Mouse (Mus musculus): ENCODE data around the gene Uba3. TPM values are rescaled to one million over a fixed set of nuclear protein-coding genes. Genes with fewer than 3 reads are reported as not detected.

Uba3 gene
- total RNA-seq, 2 experiments from 2014 or later, result 80.9 to 86.9 TPM

DNA sequence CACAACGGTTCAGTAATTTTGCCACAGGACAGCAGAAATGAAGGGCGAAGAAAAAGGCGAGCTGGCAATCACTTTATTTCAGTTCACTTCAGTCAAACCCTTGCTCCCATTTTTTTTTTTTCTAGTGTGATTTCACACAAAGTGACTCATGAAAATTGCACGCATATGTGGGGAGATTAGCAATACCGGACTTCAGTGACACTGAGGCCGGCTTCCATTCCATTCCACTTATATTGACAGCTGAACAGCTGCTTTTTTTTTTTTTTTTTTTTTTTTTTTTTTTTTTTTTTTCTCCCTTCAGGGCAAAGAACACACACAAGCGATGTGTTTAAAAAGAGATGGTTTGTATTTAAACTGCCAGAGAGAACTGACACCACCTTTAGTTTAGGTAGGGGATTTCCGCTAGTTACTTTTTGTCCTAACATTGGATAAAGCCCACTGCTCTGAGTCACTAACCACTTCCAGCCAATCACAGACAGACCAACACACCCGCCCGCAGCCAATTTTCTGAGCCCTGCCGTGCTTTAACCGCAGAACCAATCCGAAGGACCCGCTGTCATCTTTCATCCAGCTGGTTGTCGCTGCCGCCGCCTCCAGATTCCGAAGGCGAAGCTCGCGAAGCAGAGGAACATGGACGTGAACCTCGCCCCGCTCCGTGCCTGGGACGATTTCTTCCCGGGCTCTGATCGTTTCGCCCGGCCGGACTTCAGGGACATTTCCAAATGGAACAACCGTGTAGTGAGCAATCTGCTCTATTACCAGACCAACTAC lies 4.9 kb upstream of the Uba3 start, which contains the start of gene Arl6ip5:
Gene Arl6ip5, plus strand, starts transcription at position 499 of the 771 bp plus-strand sequence.
- peak; percentile 90 for DNase-seq

DNA sequence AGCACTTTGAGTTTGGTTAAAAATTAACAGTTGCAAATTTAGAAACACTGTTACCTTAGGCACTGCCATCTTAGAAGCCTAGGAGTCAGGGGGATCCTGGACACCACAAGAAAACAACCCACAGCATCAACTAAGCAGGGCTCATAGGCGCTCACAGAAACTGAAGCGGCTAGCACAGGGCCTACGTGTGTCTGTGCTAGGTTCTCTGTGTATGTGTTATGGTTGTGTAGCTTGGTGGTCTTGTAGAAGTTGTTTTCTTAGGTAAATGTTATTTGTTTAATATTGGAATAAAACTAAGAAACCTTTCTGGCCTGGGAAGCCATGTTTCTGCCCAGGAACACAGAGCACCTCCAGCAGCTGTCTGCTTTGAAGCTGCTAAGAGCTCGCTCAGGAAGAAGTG lies 4.3 kb upstream of the Uba3 start:
- no peak for DNase-seq

DNA sequence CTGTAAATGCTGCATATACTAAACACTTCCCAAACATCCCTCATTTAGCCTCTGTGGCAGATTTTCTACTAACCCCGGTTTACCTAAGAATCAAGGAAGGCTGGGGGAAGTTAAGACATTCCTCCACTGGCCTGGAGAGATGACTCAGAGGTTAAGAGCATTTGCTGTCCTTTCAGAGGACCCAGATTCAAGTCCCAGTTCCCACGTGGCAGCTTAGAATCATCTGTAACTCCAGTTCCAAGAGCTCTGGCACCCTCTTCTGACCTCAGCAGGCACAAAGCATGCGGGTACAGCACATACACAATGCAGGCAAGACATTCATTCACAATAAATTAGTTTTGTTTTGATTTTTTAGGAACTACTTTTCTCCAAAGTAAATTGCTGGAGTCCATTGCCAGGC lies 3.8 kb upstream of the Uba3 start:
- DNase-seq, result no peak

DNA sequence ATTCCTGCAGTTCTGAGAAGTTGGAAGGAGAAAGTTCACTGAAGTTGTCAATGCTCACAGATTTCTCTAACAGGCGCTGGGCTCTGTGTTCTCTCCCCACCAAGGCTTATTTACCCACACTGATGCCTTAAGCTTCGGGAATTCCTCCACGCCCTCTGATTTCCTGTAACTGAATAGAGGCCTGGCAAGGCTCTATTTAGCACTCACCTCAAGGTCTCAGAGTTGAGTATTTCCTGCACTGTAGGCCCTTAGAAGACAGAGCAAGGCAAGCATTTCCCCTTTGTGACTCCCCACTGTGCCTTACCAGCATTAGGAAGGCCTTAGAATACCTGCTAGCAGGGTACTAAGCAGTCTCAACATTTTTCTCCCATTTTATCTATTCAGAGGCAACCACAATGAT lies 3.0 kb upstream of the Uba3 start:
- no peak for DNase-seq

DNA sequence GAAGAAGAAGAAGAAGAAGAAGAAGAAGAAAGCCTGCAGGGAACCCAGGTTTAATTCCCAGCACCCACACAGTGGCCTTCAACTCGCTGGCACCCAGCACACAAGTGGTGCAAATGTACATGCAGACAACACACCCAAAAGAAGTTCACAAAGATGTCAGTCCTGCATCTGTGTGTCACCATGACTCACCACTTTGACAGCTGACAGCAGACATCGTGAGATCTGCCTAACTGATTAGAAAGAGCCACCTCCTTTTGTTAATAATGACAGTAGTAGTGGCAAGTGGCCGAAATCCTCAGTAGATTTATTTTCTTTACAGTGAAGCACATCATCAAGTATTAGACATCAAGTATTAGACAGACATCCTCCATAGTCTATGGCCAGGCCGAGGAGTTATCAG lies 1.6 kb upstream of the Uba3 start:
- DNase-seq, result no peak

DNA sequence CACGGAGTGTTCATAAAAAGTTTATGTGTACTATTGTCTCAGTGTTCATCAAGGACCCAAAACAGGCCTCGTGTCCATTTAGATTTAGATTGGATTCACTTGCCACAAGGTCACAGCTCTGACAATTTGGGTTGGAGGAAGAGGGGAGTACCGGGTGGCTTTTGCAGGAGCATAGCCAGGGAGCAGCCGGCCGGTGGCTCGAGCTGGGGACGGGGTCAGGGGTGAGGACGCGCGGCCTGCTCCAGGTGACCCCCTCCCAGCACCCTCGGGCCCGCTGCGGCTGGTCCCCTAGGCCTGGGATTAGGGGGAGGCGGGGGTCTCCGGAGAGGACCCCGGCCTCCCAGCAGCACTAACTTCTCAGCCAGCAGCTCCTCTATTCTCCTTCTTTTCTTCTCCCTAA lies 495 bp downstream of the Uba3 start:
- peak; percentile 42 for DNase-seq

DNA sequence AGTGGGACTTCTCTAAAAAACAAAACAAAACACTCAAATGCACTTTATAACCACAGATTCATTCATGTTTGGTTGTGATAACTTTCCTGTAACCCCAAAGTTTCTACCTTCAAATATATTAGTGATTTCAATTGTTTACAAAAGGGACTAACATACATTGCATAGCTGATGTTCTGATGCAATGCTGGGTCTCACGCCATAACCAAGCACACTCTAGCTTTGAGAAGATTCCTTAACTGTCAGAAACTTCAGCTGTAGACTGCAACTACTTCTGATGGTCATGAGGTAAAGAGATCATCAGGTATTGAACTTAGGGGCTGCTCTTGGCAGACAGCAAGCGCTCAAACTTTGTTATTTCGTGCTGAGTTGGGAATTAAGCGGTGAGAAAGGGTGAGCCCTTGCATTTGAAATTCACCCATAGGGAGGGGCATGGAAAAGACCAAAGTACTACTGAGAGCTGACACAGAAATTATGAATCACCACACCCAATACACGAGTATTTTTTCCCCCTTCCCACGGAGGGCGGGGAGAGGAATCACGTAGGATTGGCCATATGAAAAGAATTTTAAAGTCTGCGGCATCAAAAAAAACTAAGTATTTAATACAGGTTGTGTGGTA lies 1.1 kb downstream of the Uba3 start:
- DNase-seq, result no peak

DNA sequence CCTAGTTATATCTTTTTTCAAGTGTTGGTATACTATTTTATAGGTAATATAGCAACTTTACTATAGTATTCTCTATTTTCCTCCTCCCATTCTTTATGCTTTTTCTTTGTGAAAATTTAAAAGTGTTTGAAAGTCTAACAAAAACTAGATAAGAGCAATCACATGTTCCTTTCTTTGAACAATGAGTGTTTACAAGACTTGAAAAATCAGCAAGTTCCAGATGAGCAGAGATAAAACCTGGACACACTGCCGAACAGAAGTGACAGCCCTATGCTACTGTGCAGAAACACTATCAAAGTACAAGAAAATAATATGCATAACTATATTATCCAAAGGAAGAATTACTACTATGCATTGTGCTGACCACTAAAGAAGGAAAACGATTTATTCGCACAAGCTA lies 3.0 kb downstream of the Uba3 start:
- DNase-seq, result no peak

DNA sequence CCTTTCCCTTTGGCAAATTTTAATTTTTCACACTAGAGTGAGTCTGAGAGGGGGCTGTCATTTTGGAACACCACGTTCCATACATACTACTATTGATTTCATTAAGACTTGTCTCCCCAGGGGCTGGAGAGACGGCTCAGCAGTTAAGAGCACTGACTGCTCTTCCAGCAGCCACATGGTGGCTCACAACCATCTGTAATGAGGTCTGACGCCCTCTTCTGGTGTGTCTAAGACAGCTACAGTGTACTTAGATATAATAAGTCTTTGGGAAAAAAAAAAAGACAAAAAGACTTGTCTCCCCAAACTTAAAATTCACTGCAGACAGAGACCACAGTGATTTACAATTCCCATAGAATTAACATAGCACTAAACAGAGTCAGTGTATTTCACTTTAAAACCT lies 5.0 kb downstream of the Uba3 start:
- no peak for DNase-seq

DNA sequence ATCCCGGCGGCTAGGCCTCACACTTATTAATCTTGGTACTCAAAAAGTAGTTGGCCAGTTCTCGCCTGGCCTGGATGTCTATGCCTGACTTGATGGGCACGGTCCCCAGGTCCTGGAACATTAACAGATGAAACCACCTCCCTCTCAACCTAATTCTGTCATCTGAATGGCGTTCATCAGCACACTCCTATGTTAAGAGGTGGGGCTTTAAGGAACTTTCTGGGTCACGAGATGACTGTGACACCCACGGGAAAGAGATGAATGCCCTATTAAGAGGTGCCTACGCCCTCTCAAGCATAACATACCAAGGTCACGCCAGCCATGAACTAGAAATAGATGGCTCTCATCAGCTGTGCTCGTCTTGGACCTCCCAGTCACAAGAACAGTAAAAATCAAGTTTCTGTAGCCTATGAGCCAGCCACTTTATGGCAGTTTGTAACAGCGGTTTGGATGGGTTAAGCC lies 26.0 kb downstream of the Uba3 start:
- peak; percentile 12 for DNase-seq

DNA sequence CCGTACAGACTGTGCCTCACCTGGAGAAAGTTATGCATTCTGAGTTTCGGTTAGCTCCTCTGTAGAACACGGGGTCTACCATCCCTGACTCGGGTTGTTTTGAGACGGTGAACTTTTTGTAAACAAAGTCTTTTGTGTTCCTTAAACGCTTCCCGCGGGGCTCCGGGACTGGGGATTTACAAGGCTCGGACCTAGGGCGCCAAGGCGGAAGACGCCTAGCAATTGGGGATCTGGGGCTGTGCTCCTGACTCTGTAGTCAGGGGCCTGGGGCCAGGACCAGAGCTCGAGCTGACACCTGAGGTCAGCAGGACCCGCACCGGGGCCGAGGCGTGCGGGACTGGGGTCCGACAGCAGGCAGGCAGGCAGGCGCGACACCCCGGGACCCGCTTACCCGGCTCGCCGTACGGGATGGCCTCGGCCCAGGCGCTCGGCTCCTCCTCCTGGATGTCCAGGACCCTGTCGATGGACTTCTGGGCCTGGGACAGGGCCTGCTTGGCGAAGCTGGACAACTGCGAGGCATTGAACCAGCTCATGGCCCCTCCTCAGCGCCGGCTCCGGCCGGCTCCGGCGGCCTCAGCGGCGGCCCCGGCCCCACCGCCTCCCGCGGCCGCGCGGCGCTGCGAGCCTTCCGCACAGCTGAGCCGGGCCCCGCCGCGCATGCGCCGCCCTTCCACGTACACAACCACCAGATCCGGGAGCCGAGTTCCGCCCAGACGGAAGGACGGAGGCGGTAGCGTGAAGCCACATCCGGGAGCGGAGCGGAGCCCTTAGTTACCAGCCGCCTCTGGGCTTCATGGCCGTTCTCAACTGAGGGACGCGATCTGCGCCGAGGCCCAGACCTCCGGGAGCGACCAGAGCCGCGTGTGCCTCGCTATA lies 26.7 kb downstream of the Uba3 start, which contains the start of gene Tmf1:
Gene Tmf1, minus strand, starts transcription at position 632 of the 876 bp plus-strand sequence.
- DNase-seq, result peak; percentile 95

DNA sequence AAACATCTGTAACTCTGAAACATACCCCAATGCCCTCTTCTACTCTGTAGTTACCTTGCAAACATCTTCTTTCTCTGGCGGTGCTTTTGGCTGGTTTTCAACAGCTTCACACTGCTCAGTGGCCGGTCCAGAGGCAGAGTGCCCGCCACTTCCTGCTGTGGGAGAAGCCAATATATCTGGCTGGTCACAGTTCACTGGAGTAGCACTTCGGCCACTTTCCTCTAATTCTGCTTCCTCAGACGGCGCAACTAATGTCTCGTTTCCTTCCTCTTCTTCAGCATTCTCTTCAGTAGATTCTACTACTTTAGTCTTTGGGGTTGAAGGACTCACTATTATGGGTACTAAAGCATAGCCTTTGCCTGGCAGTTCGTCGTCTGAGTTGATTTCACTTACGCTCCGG lies 29.7 kb downstream of the Uba3 start:
- DNase-seq, result no peak

DNA sequence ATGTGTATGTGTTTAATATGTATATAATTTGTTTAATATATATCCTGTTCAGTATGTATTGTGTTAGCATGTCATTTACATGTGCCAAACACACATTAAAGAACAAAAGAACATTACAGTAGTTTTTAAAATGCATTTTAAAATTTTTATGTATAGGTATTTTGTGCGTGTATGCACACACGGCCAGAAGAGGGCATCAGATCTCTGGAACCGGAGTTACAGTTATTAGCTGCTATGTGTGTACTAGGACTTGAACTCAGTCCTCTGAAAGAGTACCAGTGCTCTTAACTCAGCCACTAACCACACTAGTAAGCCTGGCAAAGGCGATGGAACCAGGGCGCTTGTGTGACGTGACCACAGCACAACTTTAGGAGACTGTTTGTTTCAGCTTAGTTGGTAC lies 55.3 kb downstream of the Uba3 start:
- no peak for DNase-seq

DNA sequence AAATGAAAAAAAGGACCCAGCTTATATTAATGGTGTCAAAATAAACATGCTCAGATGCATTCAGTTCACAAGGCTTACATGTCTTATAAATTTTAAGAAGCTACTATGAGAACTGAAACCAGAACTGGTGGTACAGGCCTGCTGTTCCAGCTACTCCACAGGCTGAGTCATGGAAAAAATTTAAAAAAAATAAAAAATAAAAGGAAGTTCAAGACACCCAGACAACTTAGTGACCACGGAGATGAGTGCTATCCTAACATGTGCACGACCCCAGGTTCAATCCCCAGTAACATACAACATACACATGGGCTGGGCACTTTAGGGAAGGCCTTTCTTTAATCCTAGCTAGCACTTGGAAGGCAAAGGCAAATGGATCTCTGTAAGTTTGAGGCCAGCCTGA lies 55.7 kb downstream of the Uba3 start:
- no peak for DNase-seq

DNA sequence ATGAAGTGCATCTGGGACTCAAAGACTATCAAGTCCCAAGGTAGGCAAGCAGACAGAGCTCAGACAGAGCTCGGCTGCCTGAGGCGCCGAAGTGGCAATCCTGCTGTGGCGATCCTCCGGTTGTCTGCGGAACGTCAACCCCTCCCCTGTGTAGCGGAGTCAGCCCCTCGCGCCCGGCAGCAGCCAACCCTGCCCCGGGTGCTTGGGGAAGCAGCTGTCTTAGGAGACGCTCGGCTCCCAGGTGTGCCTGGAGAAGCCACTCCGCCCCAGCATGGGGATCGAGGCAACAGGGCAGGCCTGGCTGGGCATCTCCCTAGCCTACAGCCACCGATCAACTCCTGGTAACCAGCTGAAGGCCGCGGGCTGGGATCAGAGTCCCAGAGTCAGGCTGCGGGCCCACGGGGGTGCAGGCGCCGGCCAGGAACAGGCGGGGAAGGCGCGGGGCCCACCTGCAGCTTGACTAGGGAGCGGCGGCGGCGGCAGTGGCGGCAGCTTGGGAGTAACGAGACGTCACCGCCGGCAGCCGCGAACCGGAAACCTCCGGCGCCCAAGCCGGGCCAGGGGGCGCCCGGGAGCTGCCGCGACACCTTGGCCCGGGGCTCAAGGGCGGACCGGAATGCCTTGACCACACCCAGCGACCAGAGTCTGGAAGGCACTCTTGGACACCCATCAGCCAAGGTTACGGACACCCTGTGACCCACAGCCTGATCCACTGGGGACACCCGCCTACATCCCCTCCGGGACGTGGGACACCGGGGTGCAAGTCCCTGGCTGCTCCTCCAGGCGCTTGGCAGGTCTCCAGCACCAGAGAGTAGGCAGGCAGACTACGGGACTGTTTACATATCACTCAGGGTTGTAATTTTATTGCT lies 56.8 kb downstream of the Uba3 start, which contains the start of gene Eogt:
Gene Eogt, minus strand, starts transcription at position 800 of the 869 bp plus-strand sequence.
- DNase-seq, result peak; percentile 82

DNA sequence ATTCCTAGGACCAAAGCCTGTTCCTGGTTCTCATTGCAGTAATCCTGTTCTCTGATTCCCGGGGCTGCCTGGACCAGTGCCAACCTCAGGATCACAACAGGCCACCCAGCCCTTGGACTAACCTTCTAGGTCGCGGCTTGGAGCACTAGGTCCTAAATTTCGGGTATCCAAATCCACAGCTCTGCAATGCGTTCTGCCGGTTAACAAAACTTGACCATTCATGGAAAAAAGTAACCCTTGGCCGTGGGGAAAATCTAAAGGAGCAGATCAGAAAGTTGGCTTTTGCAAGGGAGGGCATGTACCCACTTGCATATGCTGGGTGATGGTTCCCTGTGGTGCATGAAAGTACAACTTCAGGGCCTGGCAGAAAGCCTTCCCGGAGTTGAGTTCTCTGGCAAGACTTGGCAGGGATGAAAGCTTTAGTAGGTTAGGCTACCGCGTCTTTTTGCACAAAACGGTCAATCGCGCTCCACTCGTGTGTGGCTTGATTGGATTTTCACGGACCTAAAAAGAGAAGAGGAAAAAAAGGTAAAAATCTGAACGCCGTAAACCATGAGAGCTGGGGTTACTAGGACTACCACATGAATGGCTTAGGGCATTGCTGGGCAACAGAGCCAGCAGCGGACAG lies 57.6 kb downstream of the Uba3 start:
- peak; percentile 76 for DNase-seq

DNA sequence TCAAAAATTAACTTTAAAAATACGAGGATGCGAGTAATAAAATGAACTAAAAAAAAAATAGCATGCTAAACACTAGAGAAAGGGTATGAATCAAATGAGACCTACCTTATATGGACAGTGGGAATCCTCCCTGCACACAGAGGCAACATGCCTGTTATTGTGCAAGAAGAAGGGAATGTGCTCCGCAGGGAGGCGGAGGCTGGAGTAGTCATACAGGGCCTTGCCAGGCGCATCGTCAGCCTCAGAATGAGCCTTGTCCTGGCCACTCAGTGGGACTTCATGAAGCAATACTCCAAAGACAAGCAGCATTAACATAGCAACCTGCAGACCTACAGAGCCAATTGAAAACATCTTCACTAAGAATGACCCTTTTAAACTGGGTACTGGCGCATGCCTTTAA lies 60.3 kb downstream of the Uba3 start:
- DNase-seq, result peak; percentile 22

DNA sequence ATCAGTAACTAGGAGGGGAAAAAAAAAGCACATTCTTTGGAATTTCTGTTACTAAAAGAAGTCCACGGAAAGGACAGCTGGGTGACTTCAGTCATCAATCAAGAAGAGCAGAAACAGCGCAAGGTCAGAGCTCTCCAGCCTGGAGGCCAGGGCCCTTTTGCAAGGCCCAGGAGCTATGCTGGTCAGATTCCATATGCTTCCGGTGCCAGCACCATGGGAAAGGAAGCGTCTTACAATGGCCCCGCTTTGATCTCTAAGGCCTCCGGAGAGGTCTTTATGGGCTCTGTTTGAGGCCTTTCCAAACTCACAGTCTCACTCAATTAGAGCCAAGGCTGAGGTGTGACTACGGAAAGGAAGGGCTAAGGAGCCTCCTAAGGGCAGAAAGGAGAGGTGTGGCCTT lies 61.1 kb downstream of the Uba3 start:
- peak; percentile 27 for DNase-seq

DNA sequence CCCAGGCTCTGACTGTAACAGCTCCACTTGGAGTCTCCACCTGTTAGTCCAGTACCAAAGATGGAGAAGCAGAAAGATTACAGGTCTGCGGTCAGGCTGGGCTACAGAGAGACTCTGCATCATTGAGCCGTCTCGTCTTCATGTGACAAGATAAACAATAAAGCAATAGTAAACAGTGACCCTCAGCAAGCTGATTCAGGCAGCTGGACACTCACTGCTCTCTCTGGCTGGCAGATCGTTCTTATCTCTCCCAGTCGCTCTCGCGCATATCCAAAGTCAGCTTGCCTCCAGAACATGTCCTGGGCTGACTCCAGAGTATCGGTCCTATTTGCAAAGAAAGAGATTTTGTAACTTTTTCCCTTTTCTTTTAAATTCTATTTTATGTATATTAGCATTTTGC lies 62.8 kb downstream of the Uba3 start:
- DNase-seq, result no peak

DNA sequence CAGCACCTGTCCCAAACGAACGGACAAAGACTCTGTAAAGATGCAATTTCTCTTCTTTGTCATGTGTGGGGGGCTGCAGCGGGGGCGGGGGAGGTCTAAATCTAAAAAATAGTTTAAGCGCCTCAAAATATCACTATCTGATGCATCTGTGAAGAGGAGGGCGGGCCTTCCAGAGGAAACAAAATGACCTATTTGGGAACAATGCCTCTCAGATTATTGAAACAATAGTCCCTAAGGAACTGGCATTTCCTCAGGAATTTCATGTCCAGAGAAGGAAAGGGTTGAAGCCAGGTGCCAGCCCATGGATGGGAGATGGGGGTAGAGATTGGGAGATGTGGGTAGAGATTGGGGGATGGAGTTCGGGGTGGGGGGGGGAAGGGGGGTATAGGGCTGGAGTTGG lies 63.6 kb downstream of the Uba3 start:
- no peak for DNase-seq
